Mouse (Mus musculus) ovary, adult 2 months (tissue): ENCODE data around the gene Robo3. TPM values are rescaled to one million over a fixed set of nuclear protein-coding genes. Genes with fewer than 3 reads are reported as not detected.

ENCODE experiments used
- polyA plus RNA-seq: library from polyadenylated mRNA; depleted of rRNA; stranded (reverse); fragments of >200 nt; gene quantifications from 2 replicates; pipeline ENCODE4 v1.2.3, GENCODE M21; 2012; rRNA removed

The Robo3 gene
- 1.1 and 2.7 TPM in 2 replicates for polyA plus RNA-seq

GRCm38 (mm10) chr9:37432720-37433421, at the start of gene Robo3:
Robo3 (minus strand) TSS chr9:37433246.

GRCm38 (mm10) chr9:37401802-37402201, 31.2 kb downstream of the Robo3 start, which contains the start of gene Robo4:
Robo4 (plus strand) TSS chr9:37401897.

GRCm38 (mm10) chr9:37367301-37368080, 65.6 kb downstream of the Robo3 start, which contains the start of gene Hepacam:
Hepacam (plus strand) TSS chr9:37367351.

Other genes starting within 250 kb of the Robo3 start
- 5.9 and 6.8 TPM in 2 replicates for gene Tmem218, start 225.0 kb downstream of the Robo3 start, polyA plus RNA-seq
- 11.5 and 11.8 TPM in 2 replicates for gene Slc37a2, start 177.5 kb downstream of the Robo3 start, polyA plus RNA-seq
- gene Ccdc15, start 84.8 kb downstream of the Robo3 start, polyA plus RNA-seq = 2.8 and 3.0 TPM in 2 replicates
- 1.5 and 1.7 TPM in 2 replicates for gene Hepacam, start 65.9 kb downstream of the Robo3 start, polyA plus RNA-seq
- 25.9 and 28.8 TPM in 2 replicates for gene Robo4, start 31.3 kb downstream of the Robo3 start, polyA plus RNA-seq
- 37.7 and 63.0 TPM in 2 replicates for gene Msantd2, start 56.1 kb upstream of the Robo3 start, polyA plus RNA-seq
- 52.3 and 56.8 TPM in 2 replicates for gene Esam, start 94.8 kb upstream of the Robo3 start, polyA plus RNA-seq
- gene Vsig2, start 106.0 kb upstream of the Robo3 start, polyA plus RNA-seq = 7.2 and 10.3 TPM in 2 replicates
- 9.3 and 12.9 TPM in 2 replicates for gene Nrgn, start 119.7 kb upstream of the Robo3 start, polyA plus RNA-seq
- 7.4 and 10.4 TPM in 2 replicates for gene Siae, start 122.5 kb upstream of the Robo3 start, polyA plus RNA-seq
- 1.5 and 1.6 TPM in 2 replicates for gene Spa17, start 180.5 kb upstream of the Robo3 start, polyA plus RNA-seq
- gene Tbrg1, start 224.1 kb upstream of the Robo3 start, polyA plus RNA-seq = 45.1 and 55.5 TPM in 2 replicates
- 0.13 and 0.24 TPM in 2 replicates for gene Panx3, start 236.0 kb upstream of the Robo3 start, polyA plus RNA-seq